Comparison of ENCODE assay signal across 11 mouse cellular contexts in genomic region chr17:66564213-66564612, GRCm38 (mm10). TPM values are rescaled to one million over a fixed set of nuclear protein-coding genes. Genes with fewer than 3 reads are reported as not detected.
DNase-seq lines count a peak whose midpoint lies in the region; ATAC-seq lines count a peak whose summit lies in the region.
"Had no signal": no experiment of that assay in that cellular context is flagged by ENCODE, and none has a peak within 500 bp of the region (broad histone marks: within the 10 kb centered on the region; RNA-seq: fewer than 3 reads in every experiment).

No protein-coding gene starts in this region.

- H3K27ac ChIP-seq in heart, embryonic 16.5 days (ENCODE audit: low read length), result no peak overlapping the region
- H3K27ac ChIP-seq in heart, embryonic 10.5 days, result no peak overlapping the region
- H3K27ac ChIP-seq in midbrain, embryonic 11.5 days (ENCODE audit: low read depth, low read length), result no peak overlapping the region
- no peak overlapping the region for H3K27ac ChIP-seq in midbrain, embryonic 16.5 days (ENCODE audit: low read length)
- H3K27ac ChIP-seq: embryonic facial prominence, embryonic 13.5 days had no signal

- no peak overlapping the region for H3K4me3 ChIP-seq in heart, embryonic 16.5 days (ENCODE audit: low read length)
- no peak overlapping the region for H3K4me3 ChIP-seq in heart, embryonic 10.5 days
- no peak overlapping the region for H3K4me3 ChIP-seq in midbrain, embryonic 11.5 days (ENCODE audit: low read depth, low read length)
- H3K4me3 ChIP-seq in midbrain, embryonic 16.5 days (ENCODE audit: low read depth, low read length), result no peak overlapping the region
- H3K4me3 ChIP-seq: embryonic facial prominence, embryonic 13.5 days had no signal

- 39% methylated on average over 7 of the region's 7 CpGs for WGBS in heart, embryonic 16.5 days
- 62% methylated on average over 7 of the region's 7 CpGs for WGBS in heart, embryonic 10.5 days
- 79% methylated on average over 7 of the region's 7 CpGs for WGBS in midbrain, embryonic 11.5 days
- 81% methylated on average over 7 of the region's 7 CpGs for WGBS in midbrain, embryonic 16.5 days

- no peak for DNase-seq in heart, embryonic 10.5 days (ENCODE audit: low spot score)
- peak; percentile 80 for DNase-seq in midbrain, embryonic 11.5 days (ENCODE audit: low spot score, missing footprints)
- peak; percentile 6 to 19 for DNase-seq in kidney, postnatal 36 days
- DNase-seq in right cerebral cortex, postnatal 25 days, result peak; percentile 14
- no peak for DNase-seq in spleen, adult 12 weeks (ENCODE audit: low spot score)

- no peak overlapping the region for H3K4me2 ChIP-seq in heart, embryonic 16.5 days (ENCODE audit: low read depth, low read length)
- H3K4me2 ChIP-seq in midbrain, embryonic 11.5 days, result no peak overlapping the region
- H3K4me2 ChIP-seq in midbrain, embryonic 16.5 days (ENCODE audit: low read length), result no peak overlapping the region
- H3K4me2 ChIP-seq: embryonic facial prominence, embryonic 13.5 days had no signal

- H3K4me1 ChIP-seq in heart, embryonic 16.5 days (ENCODE audit: control insufficient read depth, insufficient read depth, low read length), result no peaks in the 10 kb centered on the region
- peaks cover 6% of the 10 kb centered on the region; the same call in 1 of the 2 replicates for H3K4me1 ChIP-seq in heart, embryonic 10.5 days
- no peaks in the 10 kb centered on the region for H3K4me1 ChIP-seq in midbrain, embryonic 11.5 days (ENCODE audit: control insufficient read depth, insufficient read depth, low read length)
- H3K4me1 ChIP-seq in midbrain, embryonic 16.5 days (ENCODE audit: control insufficient read depth, insufficient read depth, low read length), result no peaks in the 10 kb centered on the region
- H3K4me1 ChIP-seq: embryonic facial prominence, embryonic 13.5 days had no signal

- peak; percentile 60 for ATAC-seq in heart, embryonic 16.5 days (replicated peaks; ENCODE audit: extremely low read depth, insufficient read depth, low FRiP score)
- ATAC-seq in midbrain, embryonic 11.5 days (ENCODE audit: low FRiP score), result no peak
- no peak for ATAC-seq in midbrain, embryonic 16.5 days
- no peak for ATAC-seq in megakaryocyte-erythroid progenitor cell, adult 5-6 weeks (replicated peaks; ENCODE audit: low FRiP score, low TSS enrichment, poor library complexity, severe bottlenecking)

- no peaks in the 10 kb centered on the region for H3K27me3 ChIP-seq in heart, embryonic 16.5 days (ENCODE audit: control insufficient read depth, insufficient read depth, low read length)
- no peaks in the 10 kb centered on the region for H3K27me3 ChIP-seq in heart, embryonic 10.5 days (ENCODE audit: insufficient read depth, poor library complexity, severe bottlenecking)
- no peaks in the 10 kb centered on the region for H3K27me3 ChIP-seq in midbrain, embryonic 11.5 days (ENCODE audit: control insufficient read depth, insufficient read depth, low read length)
- no peaks in the 10 kb centered on the region for H3K27me3 ChIP-seq in midbrain, embryonic 16.5 days (ENCODE audit: control insufficient read depth, insufficient read depth, low read depth, low read length)
- H3K27me3 ChIP-seq: embryonic facial prominence, embryonic 13.5 days had no signal

- no peak overlapping the region for H3K9ac ChIP-seq in heart, embryonic 16.5 days (ENCODE audit: low read length)
- H3K9ac ChIP-seq in midbrain, embryonic 11.5 days (ENCODE audit: low read length), result no peak overlapping the region
- H3K9ac ChIP-seq in midbrain, embryonic 16.5 days (ENCODE audit: low read depth, low read length), result no peak overlapping the region
- H3K9ac ChIP-seq: embryonic facial prominence, embryonic 13.5 days had no signal

- peaks cover 5% of the 10 kb centered on the region; the same call in 1 of the 2 replicates for H3K9me3 ChIP-seq in heart, embryonic 16.5 days (replicated peaks; ENCODE audit: control insufficient read depth, low read length)
- peaks cover 5% of the 10 kb centered on the region; the same call in 1 of the 2 replicates for H3K9me3 ChIP-seq in heart, embryonic 10.5 days
- H3K9me3 ChIP-seq in midbrain, embryonic 11.5 days (ENCODE audit: control insufficient read depth, low read length), result no peaks in the 10 kb centered on the region
- H3K9me3 ChIP-seq in midbrain, embryonic 16.5 days (replicated peaks; ENCODE audit: control insufficient read depth, low read length, poor library complexity, severe bottlenecking), result no peaks in the 10 kb centered on the region
- H3K9me3 ChIP-seq: embryonic facial prominence, embryonic 13.5 days had no signal

- no peaks in the 10 kb centered on the region for H3K36me3 ChIP-seq in heart, embryonic 16.5 days (ENCODE audit: control insufficient read depth, insufficient read depth)
- no peaks in the 10 kb centered on the region for H3K36me3 ChIP-seq in heart, embryonic 10.5 days
- H3K36me3 ChIP-seq in midbrain, embryonic 11.5 days (ENCODE audit: control insufficient read depth, insufficient read depth, low read length), result no peaks in the 10 kb centered on the region
- no peaks in the 10 kb centered on the region for H3K36me3 ChIP-seq in midbrain, embryonic 16.5 days (ENCODE audit: control insufficient read depth, insufficient read depth, low read length)
- H3K36me3 ChIP-seq: embryonic facial prominence, embryonic 13.5 days had no signal

RNA-seq across cellular contexts. Expression of gene Themis3, which starts 30.2 kb away (rescaled TPM):
- 0.05 TPM in 1 of 2 replicates, not detected in the other for polyA plus RNA-seq in heart, embryonic 16.5 days (2015; fragmentation: Nextera tagmentation; extraction: Ambion mirVana)
- not detected in 2 replicates for polyA plus RNA-seq in heart, embryonic 10.5 days (2016; fragmentation: Nextera tagmentation; extraction: Ambion mirVana)
- polyA plus RNA-seq in midbrain, embryonic 11.5 days (2014; fragmentation: Nextera tagmentation; extraction: Ambion mirVana), result not detected in 2 replicates
- polyA plus RNA-seq in midbrain, embryonic 16.5 days (2015; fragmentation: Nextera tagmentation; extraction: Ambion mirVana), result not detected in 2 replicates
- not detected in 2 replicates for total RNA-seq in megakaryocyte-erythroid progenitor cell, adult 5-6 weeks (2014; fragmentation: Nextera tagmentation)
- total RNA-seq in megakaryocyte-erythroid progenitor cell, adult 5-6 weeks (2017), result not detected in 2 replicates
- total RNA-seq: liver, adult 2 months had no signal
- polyA plus RNA-seq: hindbrain, embryonic 11.5 days; liver, adult 2 months had no signal

RNA-seq across cellular contexts. Expression of gene Rab12, which starts 44.7 kb away (rescaled TPM):
- polyA plus RNA-seq in heart, embryonic 16.5 days (2015; fragmentation: Nextera tagmentation; extraction: Ambion mirVana), result 39.0 and 48.6 TPM in 2 replicates
- polyA plus RNA-seq in heart, embryonic 10.5 days (2016; fragmentation: Nextera tagmentation; extraction: Ambion mirVana), result 41.4 and 46.3 TPM in 2 replicates
- polyA plus RNA-seq in midbrain, embryonic 11.5 days (2014; fragmentation: Nextera tagmentation; extraction: Ambion mirVana), result 40.9 and 45.0 TPM in 2 replicates
- 76.7 and 80.1 TPM in 2 replicates for polyA plus RNA-seq in midbrain, embryonic 16.5 days (2015; fragmentation: Nextera tagmentation; extraction: Ambion mirVana)
- total RNA-seq in megakaryocyte-erythroid progenitor cell, adult 5-6 weeks (2014; fragmentation: Nextera tagmentation), result 15.3 and 24.4 TPM in 2 replicates
- 21.4 and 22.4 TPM in 2 replicates for total RNA-seq in megakaryocyte-erythroid progenitor cell, adult 5-6 weeks (2017)

Comparison
In these comparisons a context has a peak if more than half of its experiments do, and no peak if none do; other contexts are left out.
1. DNase-seq: peak in midbrain, embryonic 11.5 days (single experiment), kidney, postnatal 36 days (2 of 2) and right cerebral cortex, postnatal 25 days (single experiment); none in heart, embryonic 10.5 days (single experiment) and spleen, adult 12 weeks (single experiment).